Mouse (Mus musculus): ENCODE measurements around the gene 1700001C19Rik.

Gene 1700001C19Rik

GRCm38 (mm10) chr17:47378133-47378532 lies 59.0 kb downstream of the 1700001C19Rik start:
- DNase-seq (ENCODE audit: low spot score in 2 of 2): no peak

DNA sequence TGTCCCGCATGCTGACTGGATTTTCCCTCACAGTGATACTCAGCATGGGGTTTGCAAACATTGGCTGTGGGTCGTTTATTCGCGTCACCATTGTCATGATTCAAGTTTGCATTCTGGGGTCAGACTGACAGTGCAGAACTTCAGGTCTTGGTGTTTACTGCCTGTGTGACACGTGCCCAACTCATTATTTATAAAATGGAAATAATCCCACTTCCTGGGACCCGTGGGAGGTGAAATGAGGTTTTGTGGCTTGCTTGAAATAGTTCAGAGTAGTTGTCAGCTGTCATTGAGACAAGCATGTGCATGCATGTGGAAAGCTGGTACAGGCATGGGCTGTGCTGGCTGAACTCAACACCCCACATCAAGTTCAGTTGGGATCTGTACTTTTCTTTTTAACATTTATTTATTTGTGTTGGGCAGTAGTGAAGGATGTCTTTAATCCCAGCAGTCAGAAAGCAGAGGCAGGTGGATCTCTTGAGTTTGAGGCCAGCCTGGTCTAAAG lies 60.3 kb downstream of the 1700001C19Rik start:
- DNase-seq (ENCODE audit: low spot score in 2 of 2): no peak

DNA sequence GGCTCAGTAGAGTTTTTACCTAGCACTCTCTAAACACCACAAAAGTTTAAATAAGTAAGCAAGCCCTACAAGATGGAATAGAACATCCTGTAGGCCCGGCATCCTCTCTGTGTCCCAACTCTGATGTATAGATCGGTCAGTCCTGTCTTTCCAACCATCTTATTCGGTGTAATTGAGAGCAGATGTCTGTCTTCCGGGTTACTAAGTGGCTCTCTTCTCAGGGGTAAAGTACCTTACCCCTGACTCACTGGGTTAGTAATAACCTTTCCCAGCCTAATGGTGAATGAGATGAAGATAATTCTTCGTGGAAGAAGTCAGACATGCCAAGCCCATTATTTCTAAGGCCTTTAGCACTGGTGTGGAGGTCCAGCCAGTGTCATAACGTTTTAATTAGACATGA lies 63.2 kb downstream of the 1700001C19Rik start:
- DNase-seq (ENCODE audit: low spot score in 2 of 2): no peak

DNA sequence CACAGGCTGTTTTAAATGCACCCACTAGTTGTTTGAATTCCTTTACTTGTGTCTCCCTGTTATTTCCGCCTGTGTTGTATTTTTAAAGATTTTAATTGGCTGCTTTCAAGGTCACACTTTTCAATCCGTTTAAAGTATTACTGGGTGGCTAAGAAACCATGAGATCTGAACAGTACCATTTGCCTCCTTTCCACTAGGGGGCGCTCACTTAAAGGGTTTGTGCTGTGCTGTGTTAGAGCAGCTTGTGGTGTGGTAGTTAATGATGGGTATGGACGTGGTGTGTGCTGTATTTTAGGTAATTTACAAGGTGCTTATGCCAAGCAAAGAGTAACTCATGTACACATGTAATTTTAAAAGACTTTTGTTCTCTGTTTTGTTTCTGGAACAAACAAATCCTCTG lies 65.7 kb downstream of the 1700001C19Rik start:
- DNase-seq (ENCODE audit: low spot score in 2 of 2): peak; percentile 11 to 70

- peak; percentile 10 to 11 for DNase-seq (ENCODE audit: low spot score in 2 of 2)
Measured at GRCm38 (mm10) chr17:47369087-47369443, 68.1 kb downstream of the 1700001C19Rik start.

DNA sequence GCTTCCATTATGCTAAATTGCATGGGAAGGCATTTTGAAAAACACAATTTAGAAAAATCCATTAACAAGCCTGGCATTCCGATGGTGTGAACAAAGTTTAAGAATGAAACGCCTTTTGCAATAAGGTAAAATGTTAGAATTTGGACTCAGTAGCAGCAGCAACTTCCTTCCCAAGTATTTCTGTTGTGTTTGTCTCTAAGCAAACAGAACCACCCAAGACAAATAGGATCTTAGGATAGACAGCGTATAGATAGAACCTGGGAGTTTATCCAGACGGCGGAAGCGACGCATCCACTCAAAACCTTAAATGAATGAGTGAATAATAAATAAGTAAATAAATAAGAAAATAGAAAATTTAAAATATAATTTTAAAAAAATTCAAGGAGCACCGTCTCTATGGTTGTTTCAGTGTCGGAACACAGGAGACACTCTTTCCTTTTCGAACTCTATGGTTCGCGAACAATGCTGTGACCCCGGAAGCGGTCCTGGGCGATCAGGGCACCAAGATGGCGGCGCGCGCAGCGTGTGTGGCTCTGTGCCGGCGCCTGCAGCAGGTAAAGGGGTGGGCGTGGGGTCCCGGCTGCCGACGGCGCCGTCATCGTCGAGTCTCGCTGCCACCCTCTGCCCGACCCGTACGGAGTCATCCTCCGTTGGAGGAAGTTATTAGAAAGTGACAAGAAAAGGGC lies 68.6 kb downstream of the 1700001C19Rik start, which contains the start of gene Mrps10:
TSS of gene Mrps10 (plus strand) at position 487 of the 686 bp plus-strand sequence.
- DNase-seq (ENCODE audit: low spot score in 2 of 2): peak; percentile 80 to 89
